Mouse (Mus musculus) liver, embryonic 14.5 days (tissue): ENCODE results near the gene Lrmp.

Experiments used
- CTCF ChIP-seq: IDR thresholded peaks from 2 replicates; pipeline ENCODE4 v1.5.1; 2016; ENCODE audit warnings: antibody characterized with exemption, low read depth, control low read depth
- EP300 ChIP-seq: IDR thresholded peaks from 2 replicates; pipeline ENCODE4 v1.6.1; 2016; ENCODE audit warnings: antibody characterized with exemption, low read depth

DNA sequence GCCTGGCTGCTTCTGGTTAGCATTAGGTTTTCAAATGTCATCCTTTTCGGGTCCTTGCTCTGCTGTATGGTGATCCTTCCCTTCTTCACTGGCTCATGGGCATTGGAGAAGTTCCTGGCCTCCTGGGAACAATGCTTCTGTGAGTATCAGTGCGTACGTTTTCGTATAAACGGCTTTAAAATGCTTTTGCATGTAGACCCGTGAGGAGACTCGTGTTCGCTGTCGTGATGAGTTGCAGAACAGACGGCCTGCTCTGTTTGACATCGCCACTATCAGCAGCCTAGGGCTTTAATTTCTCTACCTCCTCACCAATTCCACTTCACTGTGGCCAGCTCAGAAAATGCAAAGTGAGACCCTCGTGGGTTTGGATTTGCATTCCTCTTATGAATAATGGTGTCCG is 23.8 kb downstream of the Lrmp start:
- TF ChIP-seq EP300 (no peak), CTCF (no peak)
